Mouse (Mus musculus) CH12.LX (cell line): Measurements from ENCODE around the gene Prl7c1.

Experiments used
- CHD1 ChIP-seq: IDR thresholded peaks from 2 replicates; pipeline ENCODE4 v1.6.1; 2012; ENCODE audit warnings: low read depth, low read length, improper control_type of control experiment, inconsistent platforms
- CTCF ChIP-seq, 2 experiments: IDR thresholded peaks in 1 of 2; conservative IDR thresholded peaks in 1 of 2; 2 replicates each; pipeline ENCODE4 v1.5.1; 2011 to 2012; ENCODE audit warnings: low read depth in 2 of 2, low read length in 2 of 2, improper control_type of control experiment in 1 of 2, inconsistent platforms in 1 of 2, mild to moderate bottlenecking in 1 of 2, moderate library complexity in 1 of 2
- EP300 ChIP-seq: IDR thresholded peaks from 2 replicates; pipeline ENCODE4 v1.6.1; 2011; ENCODE audit warnings: low read length, improper control_type of control experiment
- HCFC1 ChIP-seq: IDR thresholded peaks from 2 replicates; pipeline ENCODE4 v1.6.1; 2012; ENCODE audit warnings: low read depth, mild to moderate bottlenecking, inconsistent platforms, low read length, improper control_type of control experiment
- KAT2A ChIP-seq: IDR thresholded peaks from 2 replicates; pipeline ENCODE4 v1.6.1; 2012; ENCODE audit warnings: low read length, improper control_type of control experiment, inconsistent platforms; ENCODE audit not compliant: insufficient replicate concordance
- POLR2A ChIP-seq: IDR thresholded peaks from 2 replicates; pipeline ENCODE4 v1.6.1; 2011; ENCODE audit warnings: low read depth, mild to moderate bottlenecking, improper control_type of control experiment, low read length
- USF1 ChIP-seq: IDR thresholded peaks from 2 replicates; pipeline ENCODE4 v1.6.1; 2014; ENCODE audit warnings: low read depth, mild to moderate bottlenecking, inconsistent platforms, low read length, improper control_type of control experiment
- ZMIZ1 ChIP-seq: IDR thresholded peaks from 2 replicates; pipeline ENCODE4 v1.6.1; 2012; ENCODE audit warnings: low read depth, mild to moderate bottlenecking, inconsistent platforms, low read length, improper control_type of control experiment
- ZNF384 ChIP-seq: IDR thresholded peaks from 2 replicates; pipeline ENCODE4 v1.6.1; 2012; ENCODE audit warnings: low read depth, low read length, improper control_type of control experiment, inconsistent platforms

- TF ChIP-seq HCFC1 (no peak), POLR2A (no peak), EP300 (no peak), USF1 (no peak), ZNF384 (no peak), CTCF (conservative IDR thresholded peaks at IDR 0.05 in 1 of 2, IDR thresholded peaks at IDR 0.05 in 1 of 2; ENCODE audit: low read depth in 2 of 2, low read length in 2 of 2) (no peak), CHD1 (no peak), KAT2A (no peak), ZMIZ1 (no peak)
Measured at GRCm38 (mm10) chr13:27734512-27735186, 46.0 kb downstream of the Prl7c1 start.
